Mouse (Mus musculus) adrenal gland, adult 18-20 months (tissue): ENCODE results near the gene Nptn. TPM values are rescaled to one million over a fixed set of nuclear protein-coding genes. Genes with fewer than 3 reads are reported as not detected.

ENCODE experiments used
- DNase-seq, 2 experiments: peaks; one replicate each; pipeline ENCODE4 v3.0.0; 2021 to 2022; ENCODE audit warnings: low spot score in 2 of 2
- total RNA-seq, 2 experiments: library from RNA; stranded (reverse); gene quantifications; 1 replicate in 1 of 2; 2 replicates in 1 of 2; pipeline ENCODE4 v1.2.3; 2021

Nptn gene
- total RNA-seq, 2 experiments from 2014 or later, result 154 to 157 TPM

DNA sequence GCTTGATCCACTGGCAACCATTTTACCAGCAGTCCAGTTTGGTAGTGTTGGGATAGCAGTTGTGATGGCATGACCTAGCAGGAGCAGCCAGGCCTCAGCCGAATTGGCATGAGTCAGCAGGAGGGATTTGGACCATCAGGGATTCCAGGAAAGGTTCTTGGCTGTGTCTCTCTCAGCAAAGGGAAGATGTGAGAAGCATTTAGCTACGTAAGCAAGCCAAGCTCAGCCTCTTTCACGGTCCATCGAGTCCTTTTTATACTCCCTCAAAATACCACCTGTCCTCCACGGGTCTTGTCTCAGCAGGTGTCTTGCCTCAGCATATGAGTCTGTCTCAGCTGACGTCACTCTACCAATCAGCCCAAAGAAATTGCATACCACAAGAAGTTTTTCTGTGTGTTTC, 101.3 kb downstream of the Nptn start:
- no peak for DNase-seq

DNA sequence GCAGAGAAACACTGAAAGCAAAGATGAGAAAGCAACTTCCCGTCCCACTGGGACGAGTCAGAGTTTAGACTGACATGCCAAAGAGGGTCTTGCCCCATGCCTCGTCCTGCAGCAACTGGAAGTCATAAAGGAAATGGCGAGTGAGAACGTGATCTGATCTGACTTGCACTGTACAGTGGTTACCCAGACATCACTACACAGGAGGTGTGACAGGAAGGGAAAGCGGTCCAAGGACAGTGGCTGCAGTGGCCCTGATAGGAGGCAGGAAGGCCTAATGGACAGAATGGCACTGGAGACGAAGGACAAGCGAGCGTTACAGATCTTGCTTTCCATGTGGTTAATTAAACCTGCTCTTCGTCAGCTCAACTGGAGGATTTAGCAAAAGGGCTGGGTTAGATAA, 103.2 kb downstream of the Nptn start:
- DNase-seq, result no peak

DNA sequence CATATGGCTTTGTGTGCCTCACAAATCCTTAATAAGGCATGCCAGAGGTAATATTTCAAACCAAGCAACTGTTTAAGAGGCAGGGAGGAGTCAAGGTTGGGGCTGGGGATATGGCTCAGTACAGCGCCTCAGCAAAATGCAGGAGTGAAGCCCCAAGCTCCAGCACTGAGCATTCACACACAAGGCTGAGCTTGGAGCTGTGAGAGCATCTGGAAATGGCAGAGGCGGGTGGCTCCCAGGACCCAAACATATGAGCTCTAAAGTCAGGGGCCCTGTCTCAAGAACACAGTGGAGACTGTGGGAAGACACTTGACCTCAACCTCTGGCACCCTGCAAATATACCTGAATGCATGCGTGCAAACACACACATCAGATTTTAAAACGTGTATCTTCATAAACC, 106.0 kb downstream of the Nptn start:
- DNase-seq, result no peak

DNA sequence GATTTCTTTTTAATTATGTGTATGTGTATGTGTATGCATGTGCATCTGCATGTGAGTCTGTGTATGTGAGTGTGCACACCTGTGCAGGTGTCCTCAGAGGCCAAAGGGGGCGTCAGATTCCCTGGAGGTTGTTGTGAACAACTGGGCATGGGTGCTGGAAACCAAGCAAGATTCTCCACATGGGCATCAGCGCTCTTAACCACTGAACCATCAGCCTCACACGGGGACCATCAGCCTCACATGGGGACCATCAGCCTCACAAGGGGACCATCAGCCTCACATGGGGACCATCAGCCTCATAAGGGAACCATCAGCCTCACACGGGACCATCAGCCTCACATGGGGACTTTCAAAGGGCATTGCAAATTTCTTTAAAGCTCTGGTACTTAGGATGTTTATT, 108.7 kb downstream of the Nptn start:
- DNase-seq, result no peak

DNA sequence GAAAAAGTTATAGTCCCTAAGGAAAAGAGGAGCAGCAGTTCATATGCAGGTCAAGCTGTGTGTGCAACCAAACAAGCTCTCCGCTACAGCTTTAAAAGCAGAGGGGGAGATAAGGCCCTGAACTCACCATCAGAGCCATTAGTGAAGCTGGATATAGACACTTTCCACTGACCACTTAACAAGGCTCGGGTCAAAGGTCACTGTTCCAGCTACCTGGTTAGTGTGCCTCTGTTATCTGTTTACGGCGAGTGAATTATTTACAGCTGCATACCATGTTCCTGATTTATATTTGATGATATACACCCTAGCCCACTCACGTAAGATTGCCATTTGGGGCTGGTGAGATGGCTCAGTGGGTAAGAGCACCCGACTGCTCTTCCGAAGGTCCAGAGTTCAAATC, 109.4 kb downstream of the Nptn start:
- no peak for DNase-seq

DNA sequence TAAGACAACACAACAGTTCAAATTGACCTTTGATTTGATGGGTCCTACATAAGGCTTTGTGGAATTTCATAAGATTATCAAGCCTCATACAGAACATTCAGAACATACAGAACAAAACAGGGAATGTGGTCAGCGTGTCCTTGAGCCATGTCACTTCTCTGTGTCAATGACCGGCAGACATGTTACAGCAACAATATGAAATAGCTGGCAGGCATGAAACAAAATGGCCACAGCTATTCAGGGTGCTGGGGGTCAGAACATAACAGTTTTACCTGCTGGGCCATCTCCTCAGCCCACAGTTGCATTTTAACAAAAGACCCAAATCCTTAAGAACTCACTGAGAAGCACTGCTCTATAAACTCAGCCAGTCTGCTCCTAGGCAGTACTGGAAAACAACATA, 116.4 kb downstream of the Nptn start:
- DNase-seq, result no peak

GRCm38 (mm10) chr9:58701751-58702150, 119.7 kb downstream of the Nptn start:
- DNase-seq, result no peak

GRCm38 (mm10) chr9:58703766-58704165, 121.7 kb downstream of the Nptn start:
- no peak for DNase-seq

- no peak for DNase-seq
Observed at GRCm38 (mm10) chr9:58706024-58706423, 124.0 kb downstream of the Nptn start.

Other genes with a start within 250 kb of the Nptn start
- not detected for gene Tbc1d21, start 211.8 kb upstream of the Nptn start, total RNA-seq
- gene Insyn1, start 93.6 kb upstream of the Nptn start, total RNA-seq, result 10 to 100 TPM; 10.6 to 12.0 TPM
- gene Cd276, start 26.8 kb upstream of the Nptn start, total RNA-seq, result 1 to 10 TPM; 7.0 to 8.1 TPM
- 1 to 10 TPM in 1 of 2 experiments, not detected in 1; 2.9 TPM for gene Rec114, start 161.7 kb downstream of the Nptn start, total RNA-seq
- under 1 TPM; 0.53 to 0.83 TPM for gene Hcn4, start 241.2 kb downstream of the Nptn start, total RNA-seq